Mouse (Mus musculus) G1E-ER4 (cell line): ENCODE measurements around the gene Tnfaip6. TPM values are rescaled to one million over a fixed set of nuclear protein-coding genes. Genes with fewer than 3 reads are reported as not detected.

ENCODE experiments used
- GATA1 ChIP-seq: IDR thresholded peaks from one replicate; pipeline ENCODE4 v1.8.0; 2012; ENCODE audit warnings: low read length, inconsistent platforms
- polyA plus RNA-seq: library from polyadenylated mRNA; stranded (reverse); fragments of >175 nt; gene quantifications from 2 replicates; pipeline ENCODE4 v1.2.3, GENCODE M21; 2012

Gene Tnfaip6
- not detected in 2 replicates for polyA plus RNA-seq

- TF ChIP-seq GATA1: no peak
Observed at GRCm38 (mm10) chr2:52037882-52038281, at the start of gene Tnfaip6. TSS of gene Tnfaip6 (plus strand) at chr2:52038009.

- no peak for TF ChIP-seq GATA1
Observed at GRCm38 (mm10) chr2:51989559-51989958, 48.2 kb upstream of the Tnfaip6 start.

- no peak for TF ChIP-seq GATA1
Observed at GRCm38 (mm10) chr2:51991447-51991846, 46.4 kb upstream of the Tnfaip6 start.

- no peak for TF ChIP-seq GATA1
Observed at GRCm38 (mm10) chr2:51999996-52000395, 37.8 kb upstream of the Tnfaip6 start.

GRCm38 (mm10) chr2:52001521-52001920 lies 36.3 kb upstream of the Tnfaip6 start:
- no peak for TF ChIP-seq GATA1

GRCm38 (mm10) chr2:52006380-52006779 lies 31.4 kb upstream of the Tnfaip6 start:
- TF ChIP-seq GATA1: no peak

GRCm38 (mm10) chr2:52013306-52013820 lies 24.4 kb upstream of the Tnfaip6 start:
- no peak for TF ChIP-seq GATA1

- no peak for TF ChIP-seq GATA1
Observed at GRCm38 (mm10) chr2:52016361-52016760, 21.4 kb upstream of the Tnfaip6 start.

- TF ChIP-seq GATA1: no peak
Observed at GRCm38 (mm10) chr2:52027061-52027460, 10.7 kb upstream of the Tnfaip6 start.

GRCm38 (mm10) chr2:52029426-52029825 lies 8.4 kb upstream of the Tnfaip6 start:
- no peak for TF ChIP-seq GATA1

- TF ChIP-seq GATA1: no peak
Observed at GRCm38 (mm10) chr2:52031491-52031890, 6.3 kb upstream of the Tnfaip6 start.

GRCm38 (mm10) chr2:52034601-52035000 lies 3.2 kb upstream of the Tnfaip6 start:
- no peak for TF ChIP-seq GATA1

GRCm38 (mm10) chr2:52035144-52035543 lies 2.7 kb upstream of the Tnfaip6 start:
- TF ChIP-seq GATA1: no peak

GRCm38 (mm10) chr2:52036929-52037595 lies 747 bp upstream of the Tnfaip6 start:
- no peak for TF ChIP-seq GATA1

- no peak for TF ChIP-seq GATA1
Observed at GRCm38 (mm10) chr2:52038558-52038957, 749 bp downstream of the Tnfaip6 start.

- TF ChIP-seq GATA1: no peak
Observed at GRCm38 (mm10) chr2:52039083-52039801, 1.4 kb downstream of the Tnfaip6 start.

GRCm38 (mm10) chr2:52042132-52042531 lies 4.3 kb downstream of the Tnfaip6 start:
- TF ChIP-seq GATA1: no peak

- no peak for TF ChIP-seq GATA1
Observed at GRCm38 (mm10) chr2:52042714-52043113, 4.9 kb downstream of the Tnfaip6 start.
